Mouse (Mus musculus) limb, embryonic 11.5 days (tissue): Measurements from ENCODE around the gene Adal. TPM values are rescaled to one million over a fixed set of nuclear protein-coding genes. Genes with fewer than 3 reads are reported as not detected.
A peak's percentile ranks its signal among the peaks of the same experiment; 100 is the strongest.
"Not testable (repeated sequence)": the region's sequence is repeated elsewhere in the genome, so short reads cannot be mapped to it uniquely, and the experiment has no call there.

Experiments
- ATAC-seq: fragments of 200-750 bp; cut with Nextera tagmentation; 2 replicates; pipeline ENCODE4 v1.8.0; 2017; ENCODE audit warnings: low read depth; ENCODE audit not compliant: insufficient number of reproducible peaks, low FRiP score, low TSS enrichment
- DNase-seq: peaks from one replicate; pipeline ENCODE4 v3.0.0-alpha.2; 2015; ENCODE audit warnings: low spot score
- H3K27ac ChIP-seq: fragments of 300-500 bp; sonication (generic); replicated peaks from 2 replicates; pipeline ENCODE4 v1.5.1; 2014; ENCODE audit warnings: low read depth, mild to moderate bottlenecking, low read length
- H3K27me3 ChIP-seq: fragments of 300-500 bp; sonication (generic); 2 replicates; pipeline ENCODE4 v1.6.1; 2014; ENCODE audit warnings: mild to moderate bottlenecking, low read length, mixed read lengths; ENCODE audit not compliant: control insufficient read depth, insufficient read depth
- H3K36me3 ChIP-seq: fragments of 300-500 bp; sonication (generic); 2 replicates; pipeline ENCODE4 v1.6.1; 2014; ENCODE audit warnings: mild to moderate bottlenecking, low read length, moderate library complexity, mixed read lengths; ENCODE audit not compliant: control insufficient read depth, insufficient read depth
- H3K4me1 ChIP-seq: fragments of 300-500 bp; sonication (generic); 2 replicates; pipeline ENCODE4 v1.6.1; 2014; ENCODE audit warnings: low read length, mixed read lengths; ENCODE audit not compliant: control insufficient read depth, insufficient read depth
- H3K4me2 ChIP-seq: fragments of 300-500 bp; sonication (generic); 2 replicates; pipeline ENCODE4 v1.6.1; 2014; ENCODE audit warnings: low read depth, mild to moderate bottlenecking, moderate library complexity; ENCODE audit not compliant: severe bottlenecking
- H3K4me3 ChIP-seq: fragments of 300-500 bp; sonication (generic); 2 replicates; pipeline ENCODE4 v1.5.1; 2014; ENCODE audit warnings: low read depth, low read length
- H3K9ac ChIP-seq: fragments of 300-500 bp; sonication (generic); 2 replicates; pipeline ENCODE4 v1.6.1; 2014; ENCODE audit warnings: mild to moderate bottlenecking, low read length
- H3K9me3 ChIP-seq: fragments of 300-500 bp; sonication (generic); 2 replicates; pipeline ENCODE4 v1.6.1; 2016; ENCODE audit warnings: low read length; ENCODE audit not compliant: control insufficient read depth
- WGBS: fragments of 180-500 bp; shearing (Covaris S2); extraction: QIAGEN DNeasy Blood & Tissue Kit; methylation state at CpG from one replicate; pipeline ENCODE4 v1.1.7; 2014; 5-methylcytosine and 5-hydroxymethylcytosine counted together
- polyA plus RNA-seq: library from polyadenylated mRNA; unstranded; fragments of >200 nt; fragmentation: Nextera tagmentation; extraction: Ambion mirVana; gene quantifications from 2 replicates; pipeline ENCODE4 v1.2.1, GENCODE M21; 2014

Gene Adal
- polyA plus RNA-seq = 23.0 and 24.6 TPM in 2 replicates

- peak within 1 kb of the TSS; percentile 95 for H3K27ac ChIP-seq
- DNase-seq (peak; percentile 90), ATAC-seq (peak; percentile 89)
- H3K4me1 ChIP-seq = peaks cover 5% of the 10 kb centered on the region
- no peaks in the 10 kb centered on the region for H3K27me3 ChIP-seq
- peaks cover 10% of the 10 kb centered on the region; the same call in 1 of the 2 replicates for H3K36me3 ChIP-seq
- peak within 1 kb of the TSS; percentile 60 for H3K4me3 ChIP-seq
- H3K9ac ChIP-seq = peak within 1 kb of the TSS; percentile 84
- WGBS = under 1% methylated on average over 87 of the region's 87 CpGs
- H3K4me2 ChIP-seq = peak within 1 kb of the TSS; percentile 84
- peaks cover 6% of the 10 kb centered on the region for H3K9me3 ChIP-seq
Measured at GRCm38 (mm10) chr2:121140018-121140882, at the start of gene Adal, which contains the start of gene Lcmt2. Gene Adal, plus strand, starts transcription at chr2:121140428. Gene Lcmt2, minus strand, starts transcription at chr2:121140653.

- Histone ChIP-seq H3K4me2 (no peak overlapping the region), H3K27me3 (no peaks in the 10 kb centered on the region), H3K9me3 (no peaks in the 10 kb centered on the region), H3K9ac (no peak overlapping the region), H3K4me3 (no peak overlapping the region), H3K4me1 (no peaks in the 10 kb centered on the region), H3K27ac (no peak overlapping the region), H3K36me3 (no peaks in the 10 kb centered on the region)
- DNase-seq (peak; percentile 36), ATAC-seq (no peak)
- 33% methylated on average over 9 of the region's 9 CpGs for WGBS
Measured at GRCm38 (mm10) chr2:121102051-121102450, 38.2 kb upstream of the Adal start.

GRCm38 (mm10) chr2:121105940-121106339 lies 34.3 kb upstream of the Adal start:
- Histone ChIP-seq H3K4me3 (no peak overlapping the region), H3K9ac (no peak overlapping the region), H3K36me3 (no peaks in the 10 kb centered on the region), H3K27me3 (no peaks in the 10 kb centered on the region), H3K4me2 (no peak overlapping the region), H3K27ac (no peak overlapping the region), H3K4me1 (no peaks in the 10 kb centered on the region), H3K9me3 (no peaks in the 10 kb centered on the region)
- ATAC-seq (no peak), DNase-seq (no peak)

- 88% methylated on average over 4 of the region's 4 CpGs for WGBS
- H3K9me3 ChIP-seq = no peaks in the 10 kb centered on the region
- no peak for DNase-seq
- H3K4me3 ChIP-seq = no peak within 1 kb of the TSS
- ATAC-seq = no peak
- no peak within 1 kb of the TSS for H3K4me2 ChIP-seq
- no peak within 1 kb of the TSS for H3K9ac ChIP-seq
- H3K4me1 ChIP-seq = no peaks in the 10 kb centered on the region
- no peaks in the 10 kb centered on the region for H3K27me3 ChIP-seq
- no peak within 1 kb of the TSS for H3K27ac ChIP-seq
- H3K36me3 ChIP-seq = no peaks in the 10 kb centered on the region
Measured at GRCm38 (mm10) chr2:121109695-121110094, 30.5 kb upstream of the Adal start, which contains the start of gene Tgm7. Gene Tgm7, minus strand, starts transcription at chr2:121109795.

- Histone ChIP-seq H3K36me3 (no peaks in the 10 kb centered on the region), H3K4me3 (no peak overlapping the region), H3K4me2 (no peak overlapping the region), H3K4me1 (no peaks in the 10 kb centered on the region), H3K27me3 (no peaks in the 10 kb centered on the region), H3K27ac (no peak overlapping the region), H3K9me3 (no peaks in the 10 kb centered on the region), H3K9ac (no peak overlapping the region)
- 91% methylated on average over 2 of the region's 2 CpGs for WGBS
- ATAC-seq = no peak
- DNase-seq = no peak
Measured at GRCm38 (mm10) chr2:121115418-121115817, 24.8 kb upstream of the Adal start.

GRCm38 (mm10) chr2:121119260-121119659 lies 21.0 kb upstream of the Adal start:
- H3K9ac ChIP-seq = no peak overlapping the region
- no peaks in the 10 kb centered on the region for H3K36me3 ChIP-seq
- 84% methylated on average over 3 of the region's 3 CpGs for whole genome bisulfite sequencing
- H3K4me1 ChIP-seq = no peaks in the 10 kb centered on the region
- no peak for DNase-seq
- H3K27me3 ChIP-seq = no peaks in the 10 kb centered on the region
- no peak for ATAC-seq
- H3K9me3 ChIP-seq = no peaks in the 10 kb centered on the region
- no peak overlapping the region for H3K27ac ChIP-seq
- no peak overlapping the region for H3K4me2 ChIP-seq
- H3K4me3 ChIP-seq = no peak overlapping the region

- not testable (repeated sequence) for ATAC-seq, H3K36me3 ChIP-seq, H3K4me3 ChIP-seq, H3K9ac ChIP-seq, DNase-seq, H3K9me3 ChIP-seq, H3K27ac ChIP-seq, H3K4me2 ChIP-seq, H3K4me1 ChIP-seq, H3K27me3 ChIP-seq
- 90% methylated on average over 5 of the region's 5 CpGs for WGBS
Measured at GRCm38 (mm10) chr2:121126302-121126701, 13.9 kb upstream of the Adal start.

GRCm38 (mm10) chr2:121127536-121127935 lies 12.7 kb upstream of the Adal start:
- Histone ChIP-seq H3K4me1 (no peaks in the 10 kb centered on the region), H3K4me3 (no peak overlapping the region), H3K27ac (no peak overlapping the region), H3K9me3 (no peaks in the 10 kb centered on the region), H3K36me3 (no peaks in the 10 kb centered on the region), H3K9ac (no peak overlapping the region), H3K27me3 (no peaks in the 10 kb centered on the region), H3K4me2 (no peak overlapping the region)
- ATAC-seq (no peak), DNase-seq (no peak)
- WGBS = 92% methylated on average over 1 of the region's 1 CpGs
